Mouse (Mus musculus): ENCODE data around the gene Hfm1.

Gene Hfm1

DNA sequence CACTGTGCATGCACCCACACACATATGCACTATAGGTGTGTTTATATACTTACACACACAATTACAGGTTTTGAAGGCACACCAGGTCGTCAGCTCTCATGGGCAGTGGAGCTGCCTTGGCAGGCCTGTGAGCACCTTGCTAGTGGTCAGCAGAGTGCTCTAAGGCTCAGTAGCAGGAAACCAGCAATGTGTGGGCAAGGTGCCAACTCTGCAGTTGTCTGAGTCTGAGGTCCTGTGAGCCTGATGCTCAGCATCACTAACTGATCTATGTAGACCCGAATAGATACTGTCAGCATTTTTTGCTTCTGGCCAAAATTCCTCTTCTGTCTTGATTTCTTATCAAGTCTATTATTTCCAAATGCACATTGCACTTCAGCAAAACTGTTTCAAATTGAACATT lies 82.2 kb downstream of the Hfm1 start:
- DNase-seq (ENCODE audit: low read depth) = no peak

DNA sequence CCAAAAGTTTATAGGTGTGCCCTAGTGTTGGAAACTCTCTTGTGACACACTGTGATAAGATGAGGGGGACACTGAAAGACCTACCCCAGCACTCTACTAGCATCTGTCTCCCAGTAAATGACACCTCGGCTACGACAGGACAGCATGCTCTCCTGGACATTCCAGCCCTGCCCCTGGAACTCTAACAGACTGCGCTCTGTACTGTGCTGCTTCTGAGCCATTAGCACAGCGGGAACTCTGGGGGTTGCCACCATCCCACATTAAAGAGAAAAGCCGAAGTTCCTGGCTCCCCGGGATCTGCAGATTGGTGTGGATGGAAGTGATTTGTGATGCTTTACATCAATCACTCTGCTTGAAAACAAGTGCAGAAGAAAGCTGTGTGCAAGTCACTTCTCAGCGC lies 93.1 kb downstream of the Hfm1 start:
- no peak for DNase-seq (ENCODE audit: low read depth)

DNA sequence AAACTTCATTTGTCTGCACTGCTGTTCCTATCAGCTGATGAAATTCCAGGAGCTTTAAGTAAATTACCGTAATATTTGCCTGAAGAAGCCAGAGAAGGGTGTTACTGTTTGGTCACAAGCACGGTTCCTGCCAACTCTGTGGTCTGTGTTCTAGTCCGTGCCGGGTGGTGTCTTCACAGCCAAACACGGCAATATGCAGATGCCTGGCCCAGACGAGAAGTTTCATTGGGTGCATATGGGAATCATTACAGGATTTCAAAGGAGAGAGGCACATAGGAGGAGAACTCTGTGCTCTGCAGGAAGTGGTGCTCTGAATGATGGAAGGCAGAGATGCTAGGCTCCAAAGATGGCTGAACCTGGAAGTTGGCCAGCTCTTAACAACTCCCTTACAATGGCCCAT lies 94.7 kb downstream of the Hfm1 start:
- DNase-seq (ENCODE audit: low read depth) = no peak

DNA sequence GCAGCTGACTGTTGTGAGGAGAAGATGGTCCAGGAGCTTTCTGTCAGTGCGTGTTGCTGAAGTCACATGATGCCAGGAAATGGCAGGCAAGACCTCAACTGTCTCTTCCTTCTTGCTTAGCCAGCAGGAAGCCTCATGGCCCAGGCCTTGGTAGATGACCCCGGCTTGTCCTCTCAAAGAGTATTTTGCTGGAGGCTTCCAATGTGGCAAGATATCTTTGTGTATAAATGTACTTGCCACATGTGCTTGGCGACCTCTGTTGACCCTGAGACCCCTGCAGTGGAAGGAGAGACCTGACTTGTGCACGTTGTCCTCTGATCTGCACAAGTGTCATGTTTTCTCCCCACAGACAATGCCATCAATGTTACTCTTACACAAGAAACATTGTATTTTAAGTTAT lies 95.3 kb downstream of the Hfm1 start:
- DNase-seq (ENCODE audit: low read depth) = no peak

DNA sequence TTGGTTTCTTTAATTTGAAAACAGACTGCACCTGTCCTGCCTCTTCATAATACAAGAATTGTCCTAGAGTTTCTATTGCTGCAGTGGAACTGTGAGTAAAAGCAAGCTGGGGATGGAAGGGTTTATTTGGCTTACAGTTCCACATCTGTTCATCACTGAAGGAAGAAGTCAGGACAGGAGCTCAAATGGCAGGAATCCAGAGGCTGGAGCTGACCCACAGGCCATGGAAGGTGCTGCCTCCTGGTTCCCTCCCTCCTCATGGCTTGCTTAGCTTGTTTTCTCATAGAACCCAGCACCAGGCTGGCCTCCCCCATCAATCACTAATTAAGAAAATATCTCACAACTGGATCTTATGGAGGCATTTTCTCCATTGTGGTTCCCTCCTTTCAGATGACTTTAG lies 99.4 kb downstream of the Hfm1 start:
- DNase-seq (ENCODE audit: low read depth) = no peak

DNA sequence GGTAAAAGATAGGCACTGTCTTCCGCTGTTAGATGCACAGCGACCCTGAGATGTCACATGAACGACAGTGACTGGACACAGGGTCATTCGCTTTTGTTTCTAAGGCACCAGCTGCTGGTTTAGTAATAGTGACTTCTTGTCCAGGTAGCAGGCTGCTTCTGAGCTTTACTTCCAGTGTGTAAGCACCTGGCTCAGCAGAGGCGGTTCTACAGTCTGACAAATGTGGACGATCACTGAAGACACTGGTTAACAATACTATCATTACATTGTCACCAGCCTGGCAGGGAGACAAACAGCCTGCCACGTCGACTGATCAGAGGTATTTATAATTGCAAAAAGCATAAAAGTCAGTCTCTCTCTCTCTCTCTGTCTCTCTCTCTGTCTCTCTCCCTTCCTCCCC lies 100.1 kb downstream of the Hfm1 start:
- peak; percentile 26 for DNase-seq (ENCODE audit: low read depth)

DNA sequence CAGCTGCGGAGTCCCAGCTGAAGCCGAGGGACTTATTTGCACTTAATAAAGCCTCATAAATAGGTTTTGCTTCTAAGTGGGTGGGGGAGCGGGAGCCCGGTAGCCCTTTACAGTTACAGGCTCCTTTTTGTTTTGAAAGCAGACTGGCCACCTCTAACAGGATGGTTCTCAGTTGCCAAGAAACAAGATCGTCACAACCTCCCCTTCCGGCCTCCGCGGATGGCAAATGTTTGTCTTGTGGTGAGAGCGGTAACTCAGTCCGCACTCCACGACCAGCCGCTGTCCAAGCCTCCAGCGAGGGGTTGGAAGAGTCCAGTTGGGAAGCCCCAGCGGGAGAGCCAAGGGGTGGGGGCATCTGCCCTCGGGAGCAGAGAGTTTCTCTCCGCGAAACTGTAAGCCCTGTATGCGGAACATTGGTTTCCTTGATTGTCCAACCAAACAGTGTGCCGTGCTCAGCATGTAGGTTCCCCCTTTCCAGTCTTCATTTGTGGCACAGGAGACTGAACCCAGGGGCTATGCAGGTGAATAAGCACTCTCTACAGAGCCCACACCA lies 100.7 kb downstream of the Hfm1 start:
- DNase-seq (ENCODE audit: low read depth) = peak; percentile 66

DNA sequence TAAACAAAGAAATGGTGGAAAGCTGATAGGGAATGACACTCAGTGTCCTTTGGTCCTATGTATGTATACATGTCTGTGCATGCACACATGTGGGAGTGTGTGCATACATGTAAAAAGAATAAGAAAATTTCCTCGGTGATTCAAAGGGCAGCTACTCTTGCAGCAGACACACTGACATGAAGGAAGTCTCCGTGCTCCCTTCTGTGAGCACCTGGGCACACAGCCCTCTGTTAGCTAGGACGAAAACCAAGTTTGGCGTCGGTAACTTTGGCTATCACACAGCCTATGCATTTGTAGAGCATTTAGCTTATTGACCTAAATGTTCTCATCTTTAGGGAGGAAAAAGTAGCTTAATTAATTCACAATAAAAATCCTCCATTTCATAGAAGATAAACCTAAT lies 101.4 kb downstream of the Hfm1 start:
- no peak for DNase-seq (ENCODE audit: low read depth)

DNA sequence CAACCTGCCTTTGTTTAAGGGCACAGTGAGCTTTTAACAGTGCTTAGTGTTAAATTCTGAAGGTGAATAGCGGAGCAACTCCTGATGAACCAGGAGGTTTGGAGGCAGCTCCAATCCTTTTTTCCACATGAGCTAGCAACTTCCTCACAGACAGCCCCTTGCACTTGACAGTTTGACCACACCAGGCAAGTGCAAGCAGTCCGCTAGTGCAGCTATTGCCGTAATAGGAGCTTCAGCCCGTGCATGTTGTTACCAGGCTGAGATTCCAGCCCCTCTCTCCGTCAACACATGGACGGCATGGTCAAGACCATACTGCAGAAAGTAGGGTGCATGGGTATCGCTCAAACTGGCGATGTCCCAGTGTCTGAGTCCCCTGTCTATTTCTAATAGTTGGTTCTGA lies 106.5 kb downstream of the Hfm1 start:
- DNase-seq (ENCODE audit: low read depth) = no peak

DNA sequence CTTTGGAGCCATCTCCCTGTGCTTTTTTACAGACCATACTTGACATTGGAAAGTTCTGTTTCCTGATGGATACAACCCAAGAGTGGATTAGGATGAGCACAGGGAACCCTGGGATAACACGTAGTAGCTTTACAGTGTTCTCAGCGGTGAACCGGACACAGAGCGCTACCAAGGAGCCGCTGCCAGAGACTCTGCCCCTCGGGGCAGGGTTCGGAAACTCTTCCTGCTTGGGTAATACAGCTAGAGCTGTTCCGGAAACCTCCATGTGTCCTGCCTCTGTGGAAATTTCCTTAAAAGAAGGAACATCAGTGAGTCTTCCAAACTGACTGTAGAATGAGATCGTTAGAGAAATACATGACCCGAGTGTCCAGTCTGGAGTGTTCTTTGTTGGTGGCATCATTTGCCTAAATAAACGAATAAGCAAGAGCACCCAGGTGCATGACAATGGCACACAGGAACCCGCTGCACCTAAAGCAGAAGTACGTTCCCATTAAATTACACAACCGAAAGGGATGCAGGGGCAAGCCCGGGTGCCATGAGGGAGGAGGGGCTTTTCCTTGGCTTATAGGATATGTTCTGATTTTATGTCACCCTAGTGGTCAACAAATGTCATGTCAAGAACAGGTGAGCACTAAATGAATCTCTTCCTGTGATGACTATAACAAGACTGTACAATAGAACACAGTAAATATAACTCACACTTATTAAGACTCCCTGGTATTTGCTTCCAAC lies 110.0 kb downstream of the Hfm1 start:
- DNase-seq (ENCODE audit: low read depth) = peak; percentile 14

DNA sequence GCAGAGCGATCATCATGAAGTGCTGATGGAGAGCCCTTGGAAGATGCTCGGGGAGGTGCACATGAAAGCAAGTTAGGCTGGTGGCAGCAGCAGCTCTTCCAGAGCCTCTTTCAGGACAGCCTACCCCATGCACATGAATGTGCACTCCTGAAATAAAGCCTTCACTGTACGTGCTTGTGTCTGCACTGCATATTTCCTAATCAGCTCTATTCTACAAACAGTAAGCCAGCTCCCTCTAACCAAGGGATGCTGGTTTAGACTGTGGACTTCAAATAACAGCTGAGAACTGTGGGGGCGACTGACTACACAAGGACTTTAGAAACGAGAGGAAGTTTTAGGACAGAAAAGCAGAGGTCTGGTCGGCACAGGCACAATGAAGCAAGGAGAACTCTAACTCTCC lies 111.5 kb downstream of the Hfm1 start:
- DNase-seq (ENCODE audit: low read depth) = no peak

DNA sequence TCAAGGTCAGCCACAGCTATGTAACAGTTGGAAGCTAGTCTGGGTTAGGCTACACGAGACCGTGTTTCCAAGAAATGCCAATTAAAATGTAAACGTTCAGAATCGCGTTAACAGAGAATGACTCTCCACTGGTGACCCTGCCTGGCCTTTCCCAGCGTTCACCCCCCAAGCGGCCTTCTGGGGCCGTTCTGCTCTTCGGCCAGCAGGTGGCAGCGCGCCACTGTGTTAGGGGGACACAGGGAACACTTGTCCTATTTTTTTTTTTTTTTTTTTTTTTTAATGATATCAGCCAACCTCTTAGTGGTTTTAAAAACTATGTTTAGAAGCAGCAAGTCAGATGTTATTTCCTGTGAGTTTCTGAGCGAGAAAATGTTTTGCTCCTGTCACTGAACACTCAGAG lies 123.0 kb downstream of the Hfm1 start:
- DNase-seq (ENCODE audit: low read depth) = peak; percentile 74

DNA sequence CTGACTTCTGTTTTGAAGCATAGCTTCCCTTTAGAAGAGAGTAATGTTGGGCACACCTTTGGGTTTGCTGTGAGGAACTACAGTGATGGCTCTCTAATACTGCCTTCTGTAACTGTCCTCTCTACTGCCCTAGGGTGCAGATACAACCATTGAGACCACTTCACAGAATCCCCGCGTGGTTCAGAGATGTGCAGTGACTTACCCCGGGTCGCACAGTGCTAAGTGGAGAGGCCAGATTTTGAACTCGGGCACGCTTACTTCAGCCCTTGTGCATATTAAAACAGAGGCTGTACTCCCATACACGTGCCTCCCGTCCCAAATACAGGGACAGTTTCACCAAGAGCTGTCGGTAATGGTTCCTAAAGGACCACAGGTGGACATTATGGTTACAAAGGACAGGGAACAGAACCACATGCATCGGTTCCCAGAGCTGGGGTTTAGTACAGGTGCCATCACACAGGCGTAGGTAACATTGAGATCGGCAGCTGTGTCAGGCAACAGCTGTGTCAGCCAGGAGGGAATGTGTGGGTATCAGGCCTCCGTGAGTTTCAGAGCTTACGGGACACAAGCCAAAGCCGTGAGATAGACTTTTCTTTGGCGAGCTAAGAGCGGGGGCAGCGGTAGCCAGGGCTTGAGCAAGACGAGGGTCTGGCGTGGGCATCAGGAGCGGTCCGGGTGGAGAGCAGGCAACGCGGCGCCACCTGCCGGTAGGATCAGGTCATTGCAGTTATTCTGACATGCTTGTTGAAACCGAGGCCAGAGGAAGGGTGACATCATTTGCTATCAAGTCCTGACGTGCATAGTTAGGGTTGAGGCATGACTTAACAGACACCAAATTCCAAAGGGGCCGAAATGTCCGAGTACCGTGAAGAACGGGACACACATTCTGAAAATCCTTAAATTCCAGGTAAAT lies 124.0 kb downstream of the Hfm1 start:
- DNase-seq (ENCODE audit: low read depth) = peak; percentile 88

DNA sequence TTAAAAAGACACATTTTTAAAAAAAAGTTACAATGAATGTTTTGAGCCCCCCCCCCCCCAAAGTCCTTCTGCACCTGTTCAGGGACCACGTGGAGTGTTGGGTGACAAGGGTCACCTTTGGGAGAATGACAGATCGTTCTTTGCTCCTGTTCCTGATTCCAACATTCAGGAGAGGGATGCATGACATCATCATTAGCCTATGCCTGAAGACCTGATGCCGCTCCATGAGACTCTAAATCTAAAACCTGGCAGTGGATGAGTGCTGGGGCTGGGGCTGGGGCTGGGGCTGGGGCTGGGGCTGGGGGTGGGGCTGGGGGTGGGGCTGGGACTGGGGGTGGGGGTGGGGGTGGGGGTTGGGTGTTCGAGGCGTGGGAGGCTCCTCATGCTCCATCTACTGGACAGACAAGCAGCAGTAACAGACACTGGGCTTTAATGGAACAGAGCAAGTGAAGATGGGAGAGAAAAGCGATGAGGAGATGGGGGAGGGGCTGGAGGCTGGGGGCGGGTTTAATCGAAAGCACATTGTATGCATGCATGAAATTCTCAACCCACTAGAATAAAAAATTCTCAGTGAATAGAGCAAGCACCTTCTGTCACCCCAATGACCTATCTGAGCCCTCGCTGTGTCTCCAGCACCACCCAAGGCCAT lies 124.8 kb downstream of the Hfm1 start:
- DNase-seq (ENCODE audit: low read depth) = no peak

DNA sequence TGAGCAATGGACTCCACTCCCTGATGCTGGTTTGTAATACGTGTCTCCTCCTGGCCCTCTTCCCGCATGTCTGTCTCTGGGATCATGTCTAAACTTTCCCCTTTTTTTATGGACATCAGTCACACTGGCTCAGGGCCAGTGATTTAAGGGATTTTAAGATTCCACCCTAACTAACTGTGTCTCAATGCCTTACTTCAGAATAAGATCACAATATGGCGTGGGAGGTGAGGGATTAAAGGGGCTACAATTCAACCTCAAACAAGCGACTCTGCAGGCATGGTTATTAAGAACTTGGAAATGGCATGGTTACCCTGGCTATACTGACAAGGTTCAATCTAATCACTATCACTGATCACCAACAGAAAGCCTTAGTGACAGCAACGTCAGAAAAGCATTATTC lies 128.2 kb downstream of the Hfm1 start:
- no peak for DNase-seq (ENCODE audit: low read depth)

DNA sequence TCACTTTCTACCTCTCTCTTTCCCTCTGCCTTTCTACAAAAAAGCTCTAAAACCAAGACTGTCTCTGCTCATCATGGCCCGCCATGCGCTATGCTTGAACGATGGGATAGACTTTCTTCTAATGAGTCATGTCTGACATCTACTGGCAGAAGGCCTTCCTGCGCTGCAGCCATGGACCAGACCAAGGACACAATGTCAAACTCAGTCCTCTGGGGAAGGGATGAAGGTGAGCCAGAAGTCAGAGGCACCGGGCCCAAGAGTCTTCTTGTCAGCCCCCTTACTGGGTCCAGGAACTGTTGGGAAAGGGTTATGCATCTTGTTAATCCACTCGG lies 134.9 kb downstream of the Hfm1 start:
- DNase-seq (ENCODE audit: low read depth) = peak; percentile 42

DNA sequence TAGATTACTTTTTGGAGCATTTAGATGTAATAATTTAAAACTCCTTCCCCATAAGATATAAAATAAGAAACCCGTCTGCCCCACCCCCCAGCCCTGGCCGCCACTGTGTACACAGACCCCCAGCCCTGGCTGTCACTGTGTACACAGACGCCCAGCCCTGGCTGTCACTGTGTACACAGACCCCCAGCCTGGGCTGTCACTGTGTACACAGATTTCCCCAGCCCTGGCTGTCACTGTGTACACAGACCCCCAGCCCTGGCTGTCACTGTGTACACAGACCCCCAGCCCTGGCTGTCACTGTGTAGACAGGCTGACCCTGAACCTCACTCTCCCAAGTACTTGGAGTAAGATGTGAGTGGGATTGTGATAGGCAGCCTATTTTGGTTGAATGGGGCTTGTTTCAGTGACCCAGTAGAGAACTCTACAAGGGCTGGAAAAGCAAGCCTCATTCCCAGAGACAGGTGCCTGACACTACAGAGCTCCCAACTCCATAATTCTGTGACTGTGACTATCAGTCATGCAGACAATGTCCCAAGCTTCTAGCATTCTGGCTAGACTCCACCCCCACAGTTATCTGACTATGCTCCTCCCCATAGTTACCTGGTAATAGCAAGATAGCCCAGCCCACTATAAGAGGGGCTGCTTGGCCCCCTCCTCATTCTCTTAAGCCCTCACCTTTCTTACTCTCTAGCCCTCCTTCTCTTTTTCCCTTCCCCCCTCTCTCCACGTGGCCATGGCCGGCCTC lies 135.5 kb downstream of the Hfm1 start:
- DNase-seq (ENCODE audit: low read depth) = no peak

Data from induced T-regulatory cell, adult 2 months (primary cell).